9 mouse cellular contexts compared by ENCODE assay signal in genomic region chr3:145651978-145652321, GRCm38 (mm10). TPM values are rescaled to one million over a fixed set of nuclear protein-coding genes. Genes with fewer than 3 reads are reported as not detected.
A peak's percentile ranks its signal among the peaks of the same experiment; 100 is the strongest.
DNase-seq lines count a peak whose midpoint lies in the region; ATAC-seq and TF ChIP-seq lines count a peak whose summit lies in the region.
"Had no signal": no experiment of that assay in that cellular context is flagged by ENCODE, and none has a peak within 500 bp of the region (broad histone marks: within the 10 kb centered on the region; RNA-seq: fewer than 3 reads in every experiment).

No protein-coding gene starts in this region.

- no peaks in the 10 kb centered on the region for H3K9me3 ChIP-seq in liver, embryonic 11.5 days (ENCODE audit: control insufficient read depth, low read length)
- H3K9me3 ChIP-seq in forebrain, embryonic 11.5 days (ENCODE audit: control insufficient read depth, low read length): no peaks in the 10 kb centered on the region
- H3K9me3 ChIP-seq in limb, embryonic 10.5 days (replicated peaks): no peaks in the 10 kb centered on the region
- H3K9me3 ChIP-seq: liver, embryonic 15.5 days had no signal

- H3K9ac ChIP-seq in liver, embryonic 11.5 days (ENCODE audit: low read depth, low read length): 0 out of 2 replicates have a peak overlapping the region, but pooled peaks have one; percentile 59
- H3K9ac ChIP-seq in forebrain, embryonic 11.5 days (ENCODE audit: low read length): peak overlapping the region; percentile 27; the same call in 1 of the 2 replicates
- H3K9ac ChIP-seq: liver, embryonic 15.5 days had no signal

- ATAC-seq in liver, embryonic 11.5 days (replicated peaks; ENCODE audit: low FRiP score): no peak
- ATAC-seq in forebrain, embryonic 11.5 days (replicated peaks; ENCODE audit: low FRiP score): no peak

- no peak for TF ChIP-seq CTCF in small intestine, adult 2 months (IDR thresholded peaks at IDR 0.05; ENCODE audit: extremely low read depth, insufficient read length, insufficient replicate concordance, low read depth, low read length)

- peak overlapping the region; percentile 82 for H3K4me2 ChIP-seq in liver, embryonic 11.5 days
- peak overlapping the region; percentile 88 for H3K4me2 ChIP-seq in forebrain, embryonic 11.5 days (ENCODE audit: low read depth, low read length, severe bottlenecking)

- peaks cover 2% of the 10 kb centered on the region; the same call in 1 of the 2 replicates for H3K36me3 ChIP-seq in liver, embryonic 11.5 days (ENCODE audit: control insufficient read depth, insufficient read depth, low read length)
- no peaks in the 10 kb centered on the region for H3K36me3 ChIP-seq in forebrain, embryonic 11.5 days (ENCODE audit: control insufficient read depth, insufficient read depth, low read length)
- H3K36me3 ChIP-seq in limb, embryonic 10.5 days: peaks cover 17% of the 10 kb centered on the region
- 0 out of 2 replicates have a peak, but pooled peaks cover 1% of the 10 kb centered on the region for H3K36me3 ChIP-seq in small intestine, adult 2 months (ENCODE audit: control insufficient read depth, insufficient read depth, low read length)
- H3K36me3 ChIP-seq: liver, embryonic 15.5 days had no signal

- peak overlapping the region; percentile 48; the same call in 1 of the 2 replicates for H3K27ac ChIP-seq in liver, embryonic 11.5 days (ENCODE audit: low read depth, low read length)
- peak overlapping the region; percentile 71 for H3K27ac ChIP-seq in forebrain, embryonic 11.5 days (ENCODE audit: low read depth, low read length)
- H3K27ac ChIP-seq in limb, embryonic 10.5 days: peak overlapping the region; percentile 93
- H3K27ac ChIP-seq in small intestine, adult 2 months (ENCODE audit: insufficient read depth, low read depth, low read length): peak overlapping the region; percentile 92

- H3K4me3 ChIP-seq in liver, embryonic 11.5 days (ENCODE audit: low read depth, low read length): peak overlapping the region; percentile 54
- H3K4me3 ChIP-seq in forebrain, embryonic 11.5 days (ENCODE audit: low read depth, low read length): peak overlapping the region; percentile 60; the same call in 1 of the 2 replicates
- H3K4me3 ChIP-seq in limb, embryonic 10.5 days: peak overlapping the region; percentile 70
- H3K4me3 ChIP-seq in small intestine, adult 2 months (ENCODE audit: low read depth, low read length): peak overlapping the region; percentile 66
- H3K4me3 ChIP-seq: erythroblast, embryonic 14.5 days; liver, embryonic 15.5 days had no signal

- H3K4me1 ChIP-seq in liver, embryonic 11.5 days (replicated peaks; ENCODE audit: control insufficient read depth, insufficient read depth, low read length): peaks cover 17% of the 10 kb centered on the region
- peaks cover 40% of the 10 kb centered on the region for H3K4me1 ChIP-seq in forebrain, embryonic 11.5 days (replicated peaks; ENCODE audit: control insufficient read depth, insufficient read depth, low read length)
- H3K4me1 ChIP-seq in limb, embryonic 10.5 days: peaks cover 55% of the 10 kb centered on the region
- peaks cover 6% of the 10 kb centered on the region; the same call in 1 of the 2 replicates for H3K4me1 ChIP-seq in small intestine, adult 2 months (ENCODE audit: control insufficient read depth, insufficient read depth, insufficient read length, low read length)

- DNase-seq in liver, embryonic 11.5 days (ENCODE audit: low spot score): no peak
- DNase-seq in liver: no peak
- no peak for DNase-seq in forebrain, embryonic 11.5 days (ENCODE audit: low spot score)
- no peak for DNase-seq in limb, embryonic 10.5 days (ENCODE audit: low spot score)
- DNase-seq in ovary, adult 18-20 months (ENCODE audit: low spot score): no peak
- no peak for DNase-seq in thymus, postnatal 10 days (ENCODE audit: low spot score in 2 of 2)

- no peak for TF ChIP-seq POLR2A in small intestine, adult 2 months (IDR thresholded peaks at IDR 0.05; ENCODE audit: low read depth, low read length)

- peaks cover 61% of the 10 kb centered on the region for H3K27me3 ChIP-seq in liver, embryonic 11.5 days (replicated peaks; ENCODE audit: control insufficient read depth, insufficient read depth, low read length)
- peaks cover 2% of the 10 kb centered on the region; the same call in 1 of the 2 replicates for H3K27me3 ChIP-seq in forebrain, embryonic 11.5 days (ENCODE audit: control insufficient read depth, insufficient read depth, low read length)
- no peaks in the 10 kb centered on the region for H3K27me3 ChIP-seq in limb, embryonic 10.5 days (ENCODE audit: low read depth, poor library complexity, severe bottlenecking)
- peaks cover 4% of the 10 kb centered on the region; the same call in 1 of the 2 replicates for H3K27me3 ChIP-seq in small intestine, adult 2 months (ENCODE audit: control insufficient read depth, insufficient read depth, low read length)

- 10% methylated on average over 10 of the region's 10 CpGs for WGBS in liver, embryonic 11.5 days
- under 1% methylated on average over 10 of the region's 10 CpGs for WGBS in forebrain, embryonic 11.5 days
- WGBS in limb, embryonic 10.5 days: 2% methylated on average over 10 of the region's 10 CpGs
- 66% methylated on average over 10 of the region's 10 CpGs for WGBS in small intestine, adult 2 months

RNA-seq across cellular contexts. Expression of gene Ccn1, which starts 2.2 kb away (rescaled TPM):
- polyA plus RNA-seq in liver, embryonic 11.5 days (2014; fragmentation: Nextera tagmentation; extraction: Ambion mirVana): 14.2 and 16.4 TPM in 2 replicates
- polyA plus RNA-seq in forebrain, embryonic 11.5 days (2014; fragmentation: Nextera tagmentation; extraction: Ambion mirVana): 36.7 and 39.2 TPM in 2 replicates
- 27.0 and 33.3 TPM in 2 replicates for polyA plus RNA-seq in limb, embryonic 10.5 days (2016; fragmentation: Nextera tagmentation; extraction: Ambion mirVana)
- 6.1 and 7.5 TPM in 2 replicates for polyA plus RNA-seq in small intestine, adult 2 months (2012; rRNA removed)
